ENCODE assay signal across 10 mouse cellular contexts in genomic region chr19:27492468-27492867, GRCm38 (mm10).
A peak's percentile ranks its signal among the peaks of the same experiment; 100 is the strongest.
DNase-seq lines count a peak whose midpoint lies in the region; ATAC-seq and TF ChIP-seq lines count a peak whose summit lies in the region.
"Had no signal": no experiment of that assay in that cellular context is flagged by ENCODE, and none has a peak within 500 bp of the region (broad histone marks: within the 10 kb centered on the region; RNA-seq: fewer than 3 reads in every experiment).

No protein-coding gene starts in this region.

- no peak overlapping the region for H3K9ac ChIP-seq in limb, embryonic 14.5 days (ENCODE audit: low read depth, low read length, severe bottlenecking)
- H3K9ac ChIP-seq: limb, embryonic 15.5 days; stomach, embryonic 15.5 days had no signal

- H3K4me2 ChIP-seq in limb, embryonic 14.5 days (replicated peaks; ENCODE audit: low read depth, low read length, severe bottlenecking) = no peak overlapping the region
- H3K4me2 ChIP-seq: limb, embryonic 15.5 days; stomach, embryonic 15.5 days had no signal

- DNase-seq in adrenal gland, adult (ENCODE audit: inconsistent age in 2 of 2, low spot score in 1 of 2) = peak; percentile 20 to 72
- no peak for DNase-seq in adrenal gland, adult 18-20 months (ENCODE audit: low spot score in 2 of 2)
- peak; percentile 22 for DNase-seq in left cerebral cortex, adult 11 months (ENCODE audit: low spot score)
- DNase-seq in left cerebral cortex, adult 2 months (ENCODE audit: extremely low spot score in 1 of 2, low spot score in 2 of 2) = no peak
- DNase-seq in gastrocnemius, postnatal 14 days = peak; percentile 25
- DNase-seq in limb, embryonic 14.5 days (ENCODE audit: low spot score) = peak; percentile 76
- DNase-seq in neural tube, embryonic 10.5 days (ENCODE audit: extremely low spot score, low spot score) = no peak

- no peak for TF ChIP-seq CTCF in left cerebral cortex, adult 2 months (IDR thresholded peaks at IDR 0.05)

- no peak for TF ChIP-seq POLR2A in limb, embryonic 14.5 days (IDR thresholded peaks at IDR 0.05; ENCODE audit: borderline replicate concordance, extremely low read depth, insufficient read depth, insufficient read length)

- WGBS in limb, embryonic 14.5 days = 61% methylated on average over 8 of the region's 8 CpGs

- no peaks in the 10 kb centered on the region for H3K27me3 ChIP-seq in limb, embryonic 14.5 days (ENCODE audit: control insufficient read depth, insufficient read depth, low read length)
- H3K27me3 ChIP-seq: limb, embryonic 15.5 days; stomach, embryonic 15.5 days had no signal

- no peak overlapping the region for H3K27ac ChIP-seq in left cerebral cortex, adult 2 months
- no peak overlapping the region for H3K27ac ChIP-seq in limb, embryonic 14.5 days (replicated peaks; ENCODE audit: low read depth, low read length)
- H3K27ac ChIP-seq: limb, embryonic 15.5 days; stomach, embryonic 15.5 days had no signal

- ATAC-seq in limb, embryonic 14.5 days (ENCODE audit: low FRiP score, low read depth) = no peak
- ATAC-seq in megakaryocyte progenitor cell, adult 5-6 weeks (replicated peaks; ENCODE audit: poor library complexity) = no peak

- H3K9me3 ChIP-seq in limb, embryonic 14.5 days (ENCODE audit: control insufficient read depth, low read length) = no peaks in the 10 kb centered on the region
- H3K9me3 ChIP-seq: limb, embryonic 15.5 days; stomach, embryonic 15.5 days had no signal

- no peaks in the 10 kb centered on the region for H3K4me1 ChIP-seq in limb, embryonic 14.5 days (ENCODE audit: control insufficient read depth, insufficient read depth, low read length)
- H3K4me1 ChIP-seq: limb, embryonic 15.5 days; stomach, embryonic 15.5 days had no signal

- intact Hi-C loops in left cerebral cortex, adult 2 months (cut with DNase I) = no loop called here
- intact Hi-C loops in gastrocnemius, postnatal 14 days (cut with DNase I; ENCODE audit: low total_unique reads) = no loop called here

- H3K36me3 ChIP-seq in limb, embryonic 14.5 days (ENCODE audit: control insufficient read depth, insufficient read depth, low read length) = no peaks in the 10 kb centered on the region
- H3K36me3 ChIP-seq: limb, embryonic 15.5 days; stomach, embryonic 15.5 days had no signal

- no peak overlapping the region for H3K4me3 ChIP-seq in left cerebral cortex, adult 2 months
- H3K4me3 ChIP-seq in limb, embryonic 14.5 days (replicated peaks; ENCODE audit: low read length) = no peak overlapping the region
- H3K4me3 ChIP-seq: limb, embryonic 15.5 days; stomach, embryonic 15.5 days had no signal

Comparison
In these comparisons a context has a peak if more than half of its experiments do, and no peak if none do; other contexts are left out.
1. DNase-seq: peak in adrenal gland, adult (2 of 2), left cerebral cortex, adult 11 months (single experiment), gastrocnemius, postnatal 14 days (single experiment) and limb, embryonic 14.5 days (single experiment); none in adrenal gland, adult 18-20 months (0 of 2), left cerebral cortex, adult 2 months (0 of 2) and neural tube, embryonic 10.5 days (single experiment).